Mouse (Mus musculus) heart, embryonic 13.5 days (tissue): Measurements from ENCODE around the gene March6. TPM values are rescaled to one million over a fixed set of nuclear protein-coding genes. Genes with fewer than 3 reads are reported as not detected.

Experiments used
- ATAC-seq: fragments of 200-750 bp; cut with Nextera tagmentation; 2 replicates; pipeline ENCODE4 v1.8.0; 2017; ENCODE audit warnings: moderate TSS enrichment; ENCODE audit not compliant: insufficient number of reproducible peaks, low FRiP score, low TSS enrichment; ENCODE audit errors: extremely low read depth
- H3K27ac ChIP-seq: fragments of 300-500 bp; sonication (generic); replicated peaks from 2 replicates; pipeline ENCODE4 v1.5.1; 2015; ENCODE audit warnings: moderate library complexity, mild to moderate bottlenecking, inconsistent platforms
- H3K27me3 ChIP-seq: fragments of 300-500 bp; sonication (generic); replicated peaks from 2 replicates; pipeline ENCODE4 v1.6.1; 2015; ENCODE audit warnings: mild to moderate bottlenecking, inconsistent platforms
- H3K36me3 ChIP-seq: fragments of 300-500 bp; sonication (generic); 2 replicates; pipeline ENCODE4 v1.6.1; 2015; ENCODE audit warnings: mild to moderate bottlenecking, inconsistent platforms
- H3K4me1 ChIP-seq: fragments of 300-500 bp; sonication (generic); 2 replicates; pipeline ENCODE4 v1.6.1; 2015; ENCODE audit warnings: inconsistent platforms
- H3K4me2 ChIP-seq: fragments of 300-500 bp; sonication (generic); 2 replicates; pipeline ENCODE4 v1.6.1; 2015; ENCODE audit warnings: inconsistent platforms, mild to moderate bottlenecking, moderate library complexity
- H3K4me3 ChIP-seq: fragments of 300-500 bp; sonication (generic); 2 replicates; pipeline ENCODE4 v1.5.1; 2015; ENCODE audit warnings: moderate library complexity, mild to moderate bottlenecking, inconsistent platforms
- H3K9ac ChIP-seq: fragments of 300-500 bp; sonication (generic); 2 replicates; pipeline ENCODE4 v1.6.1; 2015; ENCODE audit warnings: inconsistent platforms, mild to moderate bottlenecking, moderate library complexity
- H3K9me3 ChIP-seq: fragments of 300-500 bp; sonication (generic); 2 replicates; pipeline ENCODE4 v1.6.1; 2016; ENCODE audit warnings: inconsistent platforms
- WGBS: fragments of 180-500 bp; shearing (Covaris S2); methylation state at CpG from one replicate; pipeline ENCODE4 v1.1.7; 2015; ENCODE audit warnings: mixed read lengths; 5-methylcytosine and 5-hydroxymethylcytosine counted together
- polyA plus RNA-seq: library from polyadenylated mRNA; unstranded; fragments of >200 nt; fragmentation: Nextera tagmentation; extraction: Ambion mirVana; gene quantifications from 2 replicates; pipeline ENCODE4 v1.2.1, GENCODE M21; 2015

March6 gene
- polyA plus RNA-seq, 1 experiment from 2014 or later = 23.9 TPM

DNA sequence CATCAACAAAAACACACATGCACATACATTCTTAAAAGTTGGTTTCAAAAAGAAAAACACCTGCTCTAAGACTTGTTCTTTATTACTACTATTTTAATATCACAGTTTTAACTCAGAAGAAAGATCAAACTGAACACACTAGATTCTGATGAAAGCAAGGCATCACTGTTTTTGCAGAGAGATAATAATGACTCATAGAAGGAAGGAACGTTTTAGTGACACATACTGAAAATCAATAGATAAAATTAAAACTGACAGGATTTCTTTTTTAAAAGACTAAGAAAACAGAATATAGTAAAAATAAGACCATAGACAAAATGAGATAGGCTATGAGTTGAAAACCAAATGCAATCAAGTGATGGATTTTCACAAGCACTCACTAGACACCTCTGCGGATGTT lies 25.8 kb downstream of the March6 start:
- H3K27ac ChIP-seq = no peak overlapping the region
- no peaks in the 10 kb centered on the region for H3K27me3 ChIP-seq
- H3K4me1 ChIP-seq = no peaks in the 10 kb centered on the region; the same call in 1 of the 2 replicates
- ATAC-seq = no peak
- no peak overlapping the region for H3K9ac ChIP-seq
- WGBS = 71% methylated on average over 2 of the region's 2 CpGs
- peaks cover 28% of the 10 kb centered on the region for H3K36me3 ChIP-seq
- no peaks in the 10 kb centered on the region for H3K9me3 ChIP-seq
- no peak overlapping the region for H3K4me2 ChIP-seq
- H3K4me3 ChIP-seq = no peak overlapping the region

DNA sequence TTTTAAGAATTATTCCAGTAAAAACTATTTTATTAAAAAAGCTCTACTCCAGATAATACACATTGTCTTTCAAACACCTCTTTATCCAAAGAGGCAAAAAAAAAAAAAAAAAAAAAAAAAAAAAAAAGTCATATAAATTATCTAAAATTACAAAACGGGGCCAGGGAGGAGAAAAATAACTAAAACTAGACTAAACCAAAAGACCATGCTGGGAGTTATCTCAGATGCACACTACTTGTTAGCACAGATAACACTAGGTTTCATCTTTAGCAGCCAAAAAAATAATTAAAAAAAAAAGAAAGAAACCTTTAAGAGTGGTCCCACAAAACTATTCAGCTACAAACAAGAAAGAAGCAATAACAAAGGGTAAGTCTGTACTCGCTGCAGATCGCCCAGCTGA lies 27.4 kb downstream of the March6 start:
- Histone ChIP-seq H3K36me3 (peaks cover 36% of the 10 kb centered on the region), H3K4me1 (no peaks in the 10 kb centered on the region), H3K4me2 (no peak overlapping the region), H3K27me3 (no peaks in the 10 kb centered on the region), H3K4me3 (no peak overlapping the region), H3K27ac (no peak overlapping the region), H3K9me3 (no peaks in the 10 kb centered on the region), H3K9ac (no peak overlapping the region)
- WGBS = 75% methylated on average over 3 of the region's 3 CpGs
- ATAC-seq = no peak

DNA sequence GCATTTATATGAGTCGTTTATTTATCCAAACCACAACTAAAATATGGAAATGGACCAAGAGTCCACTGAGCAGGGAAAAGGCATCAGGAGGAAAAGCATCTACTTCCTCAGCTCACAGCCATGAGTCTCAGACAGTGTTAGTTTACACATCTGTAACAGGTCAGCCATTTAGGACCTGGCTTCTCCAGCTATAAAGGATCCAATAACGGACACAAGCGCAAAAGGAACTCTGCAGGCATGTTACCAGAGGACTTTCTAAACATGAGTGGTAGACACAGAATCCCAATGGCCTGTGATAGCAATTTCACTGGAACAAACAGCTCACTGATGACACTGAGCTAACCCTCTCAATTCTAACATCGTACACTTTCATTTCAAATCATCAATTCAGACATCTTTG lies 27.9 kb downstream of the March6 start:
- peaks cover 41% of the 10 kb centered on the region for H3K36me3 ChIP-seq
- no peaks in the 10 kb centered on the region for H3K9me3 ChIP-seq
- no peaks in the 10 kb centered on the region for H3K27me3 ChIP-seq
- no peak overlapping the region for H3K27ac ChIP-seq
- no peak overlapping the region for H3K9ac ChIP-seq
- no peak for ATAC-seq
- H3K4me1 ChIP-seq = no peaks in the 10 kb centered on the region
- 85% methylated on average over 4 of the region's 4 CpGs for WGBS
- no peak overlapping the region for H3K4me2 ChIP-seq
- no peak overlapping the region for H3K4me3 ChIP-seq

DNA sequence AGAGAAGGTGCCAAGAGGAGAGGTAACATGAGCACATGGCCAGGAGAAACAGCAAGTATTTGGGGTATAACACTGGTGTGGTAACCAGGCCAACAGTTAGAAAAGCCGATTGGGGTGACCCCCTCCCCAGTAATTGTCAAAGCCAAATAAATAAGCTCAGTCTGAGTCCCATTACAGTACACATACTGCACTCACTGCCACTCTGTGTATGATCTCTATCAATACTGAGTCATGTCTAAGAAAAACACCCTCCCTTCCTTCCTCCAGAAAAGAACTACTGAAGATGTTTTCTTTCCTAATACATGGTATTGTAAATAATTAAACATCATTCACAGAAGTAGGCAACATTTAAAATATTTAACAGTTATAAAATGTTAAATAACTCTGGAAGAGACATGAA lies 28.5 kb downstream of the March6 start:
- no peak overlapping the region for H3K4me3 ChIP-seq
- no peaks in the 10 kb centered on the region for H3K9me3 ChIP-seq
- no peak overlapping the region for H3K4me2 ChIP-seq
- H3K4me1 ChIP-seq = no peaks in the 10 kb centered on the region
- no peak for ATAC-seq
- WGBS = 79% methylated on average over 1 of the region's 1 CpGs
- H3K27ac ChIP-seq = no peak overlapping the region
- H3K9ac ChIP-seq = no peak overlapping the region
- no peaks in the 10 kb centered on the region for H3K27me3 ChIP-seq
- H3K36me3 ChIP-seq = peaks cover 48% of the 10 kb centered on the region

DNA sequence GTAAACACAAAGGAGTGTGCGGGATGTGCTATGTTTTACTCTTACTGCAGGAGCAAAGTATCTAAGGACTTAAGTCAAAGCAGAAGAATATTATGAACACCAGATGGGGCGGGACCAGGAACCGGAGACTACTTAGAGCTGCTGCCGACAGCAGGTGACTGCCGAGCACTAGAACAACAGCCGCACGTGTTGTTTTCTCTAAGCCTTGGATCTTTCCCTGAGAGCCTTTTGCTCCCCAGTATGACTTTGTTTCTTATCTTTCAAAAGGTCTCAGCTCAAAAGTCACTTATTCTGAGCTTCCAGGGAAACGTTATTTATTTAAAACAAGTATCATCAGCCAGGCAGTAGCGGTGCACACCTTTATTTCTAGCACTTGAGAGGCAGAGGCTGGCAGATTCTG lies 36.0 kb downstream of the March6 start:
- 89% methylated on average over 9 of the region's 9 CpGs for WGBS

DNA sequence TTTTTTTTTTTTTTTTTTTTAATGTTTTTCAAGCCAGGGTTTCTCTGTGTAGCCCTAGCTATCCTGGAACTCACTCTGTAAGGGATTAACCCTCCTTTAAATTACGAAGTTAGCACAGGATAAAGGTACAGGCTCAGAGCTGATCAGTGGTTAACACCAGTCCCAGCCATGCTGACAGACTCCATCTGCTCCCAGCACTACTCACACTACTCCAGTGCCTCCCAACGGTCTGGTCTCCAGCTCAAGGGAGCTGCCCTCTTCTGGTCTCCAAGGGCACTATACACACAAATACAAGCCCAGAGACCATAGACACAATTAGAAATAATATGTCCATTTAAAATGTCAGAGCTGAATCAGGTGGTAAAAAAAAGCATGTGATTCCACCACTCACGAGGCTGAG lies 36.5 kb downstream of the March6 start:
- Histone ChIP-seq H3K4me1 (no peaks in the 10 kb centered on the region), H3K27ac (no peak overlapping the region), H3K27me3 (no peaks in the 10 kb centered on the region), H3K9me3 (no peaks in the 10 kb centered on the region), H3K4me3 (no peak overlapping the region), H3K4me2 (no peak overlapping the region), H3K9ac (no peak overlapping the region), H3K36me3 (peaks cover 76% of the 10 kb centered on the region)
- ATAC-seq = no peak
- WGBS = 66% methylated on average over 3 of the region's 3 CpGs

More for the DNA sequence above, 36.0 kb downstream of the March6 start:
- Histone ChIP-seq H3K4me1 (no peaks in the 10 kb centered on the region), H3K4me2 (no peak overlapping the region), H3K9me3 (no peaks in the 10 kb centered on the region), H3K4me3 (no peak overlapping the region), H3K27me3 (no peaks in the 10 kb centered on the region), H3K36me3 (peaks cover 76% of the 10 kb centered on the region), H3K27ac (no peak overlapping the region), H3K9ac (no peak overlapping the region)
- ATAC-seq = no peak

DNA sequence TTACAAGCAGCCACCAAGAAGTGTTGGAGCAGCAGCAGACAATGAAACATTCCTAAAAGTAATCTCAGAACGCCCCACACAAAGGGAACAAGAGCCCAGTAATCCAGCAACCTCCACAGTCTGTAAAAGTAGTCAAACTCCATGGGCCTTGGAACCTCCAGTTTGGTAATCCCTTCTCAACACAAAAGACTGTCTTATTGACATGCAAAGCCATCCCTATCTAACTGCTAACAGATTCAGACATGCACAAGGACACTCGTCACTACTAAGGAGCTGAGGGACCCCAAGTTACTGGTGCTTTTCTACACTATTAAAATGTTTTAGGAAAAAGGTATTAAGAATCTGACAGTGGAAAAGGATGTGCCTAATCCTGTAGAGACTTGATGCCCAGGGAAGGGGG lies 43.4 kb downstream of the March6 start:
- no peaks in the 10 kb centered on the region for H3K4me1 ChIP-seq
- no peak for ATAC-seq
- no peaks in the 10 kb centered on the region for H3K9me3 ChIP-seq
- H3K27ac ChIP-seq = no peak overlapping the region
- no peak overlapping the region for H3K9ac ChIP-seq
- H3K27me3 ChIP-seq = no peaks in the 10 kb centered on the region
- WGBS = 69% methylated on average over 2 of the region's 2 CpGs
- peaks cover 80% of the 10 kb centered on the region for H3K36me3 ChIP-seq
- H3K4me2 ChIP-seq = no peak overlapping the region
- no peak overlapping the region for H3K4me3 ChIP-seq

DNA sequence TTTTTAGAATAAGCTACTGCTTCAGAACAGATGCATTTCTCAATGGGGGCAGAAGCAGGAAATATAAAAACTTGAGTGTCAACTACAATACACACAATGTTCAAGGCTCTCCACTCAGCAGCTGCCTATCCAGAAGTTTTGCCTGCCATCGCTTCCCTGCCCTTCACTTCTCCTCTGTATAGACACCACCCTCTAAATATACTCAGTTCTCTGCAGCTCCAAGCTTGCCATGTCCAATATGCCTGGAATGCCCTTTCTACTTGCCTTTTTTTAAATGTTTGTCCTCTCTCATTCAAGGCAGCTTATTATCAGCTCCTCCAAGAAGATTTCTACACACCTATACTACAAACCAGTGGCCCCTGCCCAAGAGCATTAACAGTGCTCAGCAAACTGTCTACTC lies 54.2 kb downstream of the March6 start:
- WGBS = 76% methylated on average over 1 of the region's 1 CpGs

DNA sequence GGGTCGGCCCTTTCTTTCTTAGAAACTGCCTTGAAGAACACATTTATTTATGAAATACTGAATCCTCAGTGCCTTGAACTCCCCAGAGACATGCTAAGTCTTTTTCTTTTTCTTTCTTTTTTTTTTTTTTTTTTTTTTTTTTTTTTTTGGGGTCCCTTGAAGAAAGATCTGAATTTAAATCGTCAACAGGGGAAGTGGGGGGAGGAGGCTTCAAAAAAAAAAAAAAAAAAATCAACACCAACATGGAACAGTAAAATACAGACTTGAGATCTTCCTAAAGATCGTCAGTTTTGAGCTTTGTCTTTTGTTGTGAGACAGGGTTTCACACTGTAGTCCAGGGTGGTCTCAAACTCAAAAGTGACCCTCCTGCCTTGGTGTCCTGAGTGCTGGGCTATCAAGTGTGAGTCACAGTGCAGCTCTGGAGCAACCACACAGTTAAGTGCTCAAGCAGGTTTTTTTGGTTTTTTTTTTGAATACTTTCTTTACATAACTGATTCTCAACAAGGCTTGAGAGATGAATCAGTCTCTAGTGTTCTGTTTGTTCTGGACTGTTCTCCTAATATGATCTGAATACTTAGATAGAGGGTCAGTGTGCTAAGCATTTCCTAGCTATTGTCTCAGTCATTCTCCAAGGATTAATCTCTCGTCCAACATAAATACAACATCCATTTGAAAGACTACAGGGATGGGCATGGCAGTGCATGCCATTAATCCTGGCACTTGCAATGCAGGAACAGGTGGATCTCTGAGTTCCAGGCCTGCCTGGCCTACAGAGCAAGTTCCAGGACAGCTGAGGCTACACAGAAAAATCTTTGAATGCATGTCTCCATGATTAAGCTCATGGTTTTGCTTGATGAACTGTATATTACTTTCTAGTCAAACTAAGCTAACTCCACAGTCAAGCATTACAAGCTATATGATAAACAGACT lies 57.9 kb downstream of the March6 start:
- WGBS = 73% methylated on average over 4 of the region's 4 CpGs
- H3K9ac ChIP-seq = no peak overlapping the region
- peaks cover 71% of the 10 kb centered on the region for H3K36me3 ChIP-seq
- peaks cover 4% of the 10 kb centered on the region; the same call in 1 of the 2 replicates for H3K4me1 ChIP-seq
- ATAC-seq = no peak
- H3K27ac ChIP-seq = no peak overlapping the region
- no peaks in the 10 kb centered on the region for H3K27me3 ChIP-seq
- no peaks in the 10 kb centered on the region for H3K9me3 ChIP-seq
- no peak overlapping the region for H3K4me2 ChIP-seq
- no peak overlapping the region for H3K4me3 ChIP-seq

More for the DNA sequence above, 54.2 kb downstream of the March6 start:
- Histone ChIP-seq H3K27me3 (no peaks in the 10 kb centered on the region), H3K4me2 (no peak overlapping the region), H3K36me3 (peaks cover 81% of the 10 kb centered on the region), H3K9ac (no peak overlapping the region), H3K4me1 (peaks cover 4% of the 10 kb centered on the region; the same call in 1 of the 2 replicates), H3K9me3 (no peaks in the 10 kb centered on the region), H3K27ac (peak overlapping the region; percentile 69), H3K4me3 (no peak overlapping the region)
- no peak for ATAC-seq

DNA sequence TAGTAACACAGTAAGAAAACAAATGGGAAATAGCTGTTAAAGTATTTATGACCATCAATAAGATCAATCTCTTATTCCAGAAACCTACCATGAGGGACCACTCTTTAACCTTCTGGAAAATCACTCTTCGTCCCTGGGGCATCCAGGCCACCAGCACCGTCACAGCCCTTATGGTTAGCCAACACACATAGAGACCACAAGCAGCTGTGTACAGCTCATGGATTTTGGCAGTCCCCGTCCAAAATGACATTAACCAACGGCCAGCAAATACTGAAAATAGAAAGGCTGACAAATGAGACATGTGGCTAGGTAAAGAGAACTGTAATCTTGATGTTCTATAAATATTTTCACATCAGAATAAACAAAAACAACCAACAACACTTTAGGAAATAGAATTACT lies 59.3 kb downstream of the March6 start:
- peaks cover 73% of the 10 kb centered on the region for H3K36me3 ChIP-seq
- WGBS = 83% methylated on average over 4 of the region's 4 CpGs
- no peak for ATAC-seq

DNA sequence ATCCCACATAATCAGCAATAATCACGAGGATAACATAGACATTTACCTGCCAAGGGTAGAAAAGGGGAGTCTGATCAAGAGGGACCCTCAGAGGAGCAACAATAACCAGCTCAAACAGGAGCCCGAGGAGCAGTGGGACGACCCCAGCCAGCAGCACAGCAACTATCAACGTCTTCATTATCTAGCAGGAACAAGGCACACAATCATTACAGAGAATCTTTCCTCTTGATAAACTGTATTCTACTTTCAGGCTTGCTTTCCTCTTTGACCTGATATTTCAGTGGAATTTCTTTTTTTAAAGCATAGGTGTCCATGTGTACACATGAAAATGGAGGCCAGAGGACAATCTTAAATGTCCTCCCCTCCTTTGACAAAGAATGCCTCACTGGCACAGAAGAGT lies 61.4 kb downstream of the March6 start:
- peaks cover 78% of the 10 kb centered on the region for H3K36me3 ChIP-seq
- no peaks in the 10 kb centered on the region for H3K4me1 ChIP-seq
- no peak overlapping the region for H3K4me2 ChIP-seq
- H3K27ac ChIP-seq = no peak overlapping the region
- H3K9ac ChIP-seq = no peak overlapping the region
- WGBS = 77% methylated on average over 4 of the region's 4 CpGs
- H3K27me3 ChIP-seq = no peaks in the 10 kb centered on the region
- ATAC-seq = no peak
- H3K4me3 ChIP-seq = no peak overlapping the region
- H3K9me3 ChIP-seq = no peaks in the 10 kb centered on the region

More for the DNA sequence above, 59.3 kb downstream of the March6 start:
- H3K9me3 ChIP-seq = no peaks in the 10 kb centered on the region
- H3K4me2 ChIP-seq = no peak overlapping the region
- no peak overlapping the region for H3K9ac ChIP-seq
- H3K4me1 ChIP-seq = no peaks in the 10 kb centered on the region
- no peaks in the 10 kb centered on the region for H3K27me3 ChIP-seq
- no peak overlapping the region for H3K27ac ChIP-seq
- no peak overlapping the region for H3K4me3 ChIP-seq

DNA sequence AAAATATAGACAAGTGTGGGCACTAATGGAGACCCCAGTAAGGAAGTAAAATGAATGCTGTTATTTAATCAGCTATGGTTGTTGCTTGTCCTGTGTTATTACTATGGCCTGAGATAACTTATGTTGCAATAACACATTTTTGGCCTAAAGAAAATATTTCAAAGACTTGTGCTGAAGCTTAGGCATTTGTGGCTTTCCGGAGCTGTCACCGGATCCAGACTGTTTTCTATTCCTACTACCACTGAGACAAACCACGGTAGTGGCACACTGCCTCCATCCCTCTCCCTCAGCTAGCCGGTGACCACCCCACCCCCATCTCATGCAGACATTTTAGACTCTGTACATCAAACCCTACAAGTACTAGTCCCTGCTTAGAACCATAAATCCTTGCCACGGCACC lies 62.0 kb downstream of the March6 start:
- Histone ChIP-seq H3K36me3 (peaks cover 79% of the 10 kb centered on the region), H3K27ac (no peak overlapping the region), H3K4me2 (no peak overlapping the region), H3K4me1 (no peaks in the 10 kb centered on the region), H3K27me3 (no peaks in the 10 kb centered on the region), H3K9me3 (no peaks in the 10 kb centered on the region), H3K4me3 (no peak overlapping the region), H3K9ac (no peak overlapping the region)
- no peak for ATAC-seq
- WGBS = 88% methylated on average over 5 of the region's 5 CpGs
